Mouse (Mus musculus) cerebellum, adult 2 months (tissue): Measurements from ENCODE around the gene CT030661.1.
"Not testable (repeated sequence)": the region's sequence is repeated elsewhere in the genome, so short reads cannot be mapped to it uniquely, and the experiment has no call there.

Experiments used
- CTCF ChIP-seq: fragments of 200-500 bp; IDR thresholded peaks from 2 replicates; pipeline ENCODE4 v1.5.1; 2011; ENCODE audit warnings: low read depth, mild to moderate bottlenecking, control low read depth, low read length, moderate library complexity, borderline replicate concordance; ENCODE audit not compliant: insufficient read depth
- POLR2A ChIP-seq: fragments of 200-500 bp; IDR thresholded peaks from 2 replicates; pipeline ENCODE4 v1.6.1; 2011; ENCODE audit warnings: low read length, control low read depth, borderline replicate concordance; ENCODE audit not compliant: insufficient read depth

- not testable (repeated sequence) for TF ChIP-seq CTCF, POLR2A
These were observed 46.6 kb upstream of the CT030661.1 start, which contains the start of the genes Zfp944 and Zfp758 for GRCm38 (mm10) chr17:22361101-22361781.
